Mouse (Mus musculus) gastrocnemius, adult 2 months (tissue): ENCODE measurements at regions not wholly inside any gene's neighbourhood (a gene's known extent, or its start where the extent isn't known, plus 50 kb on each side); places are given as distances from the start of the nearest gene placed in this dataset.

ENCODE experiments used
- DNase-seq: peaks from one replicate; pipeline ENCODE4 v3.0.0; 2022
- H3K27ac ChIP-seq: fragments of 200-600 bp; 2 replicates; pipeline ENCODE4 v1.8.1; 2022; ENCODE audit warnings: mild to moderate bottlenecking
- H3K4me3 ChIP-seq: fragments of 200-600 bp; 2 replicates; pipeline ENCODE4 v1.8.1; 2022; ENCODE audit warnings: mild to moderate bottlenecking, moderate library complexity
- CTCF ChIP-seq: fragments of 200-600 bp; IDR thresholded peaks from 2 replicates; pipeline ENCODE4 v1.8.1; 2022; ENCODE audit warnings: antibody characterized with exemption, mild to moderate bottlenecking, moderate library complexity
- intact Hi-C: fragments of 180-260 bp; cut with DNase I; formaldehyde crosslinking; loops from one replicate; pipeline ENCODE4 v1.15.1; 2025

- no peak for DNase-seq
- intact Hi-C loops, result no loop called here
- no peak overlapping the region for H3K27ac ChIP-seq
- no peak overlapping the region for H3K4me3 ChIP-seq
- no peak for TF ChIP-seq CTCF
Observed at GRCm38 (mm10) chr5:46883956-46884355, 1026.5 kb upstream of the Lcorl start.

- Histone ChIP-seq H3K27ac (no peak overlapping the region), H3K4me3 (no peak overlapping the region)
- no peak for TF ChIP-seq CTCF
- intact Hi-C loops, result no loop called here
- DNase-seq, result no peak
Observed at GRCm38 (mm10) chr5:46856837-46857236, 999.4 kb upstream of the Lcorl start.

GRCm38 (mm10) chr5:46845175-46845574 lies 987.8 kb upstream of the Lcorl start:
- intact Hi-C loops, result no loop called here
- no peak for DNase-seq
- H3K4me3 ChIP-seq, result no peak overlapping the region
- TF ChIP-seq CTCF, result no peak
- no peak overlapping the region for H3K27ac ChIP-seq

- intact Hi-C loops, result no loop called here
- no peak for TF ChIP-seq CTCF
Observed at GRCm38 (mm10) chr5:46836810-46837209, 979.4 kb upstream of the Lcorl start.

GRCm38 (mm10) chr5:46830797-46831618 lies 973.6 kb upstream of the Lcorl start:
- H3K27ac ChIP-seq, result no peak overlapping the region
- H3K4me3 ChIP-seq, result no peak overlapping the region
- DNase-seq, result no peak
- intact Hi-C loops, result no loop called here
- TF ChIP-seq CTCF, result no peak

More at GRCm38 (mm10) chr5:46836810-46837209, 979.4 kb upstream of the Lcorl start:
- Histone ChIP-seq H3K27ac (no peak overlapping the region), H3K4me3 (no peak overlapping the region)
- no peak for DNase-seq

GRCm38 (mm10) chr5:46830114-46830513 lies 972.7 kb upstream of the Lcorl start:
- intact Hi-C loops, result no loop called here
- no peak for DNase-seq
- no peak overlapping the region for H3K4me3 ChIP-seq

GRCm38 (mm10) chr5:46826381-46826780 lies 969.0 kb upstream of the Lcorl start:
- H3K4me3 ChIP-seq, result no peak overlapping the region
- no peak for TF ChIP-seq CTCF
- DNase-seq, result no peak
- intact Hi-C loops, result no loop called here
- H3K27ac ChIP-seq, result no peak overlapping the region

More at GRCm38 (mm10) chr5:46830114-46830513, 972.7 kb upstream of the Lcorl start:
- no peak for TF ChIP-seq CTCF
- no peak overlapping the region for H3K27ac ChIP-seq

GRCm38 (mm10) chr5:46824934-46825333 lies 967.5 kb upstream of the Lcorl start:
- no peak for TF ChIP-seq CTCF
- DNase-seq, result no peak
- Histone ChIP-seq H3K27ac (no peak overlapping the region), H3K4me3 (no peak overlapping the region)
- intact Hi-C loops, result no loop called here

- no peak for DNase-seq
- no peak for TF ChIP-seq CTCF
- intact Hi-C loops, result no loop called here
- H3K27ac ChIP-seq, result no peak overlapping the region
- no peak overlapping the region for H3K4me3 ChIP-seq
Observed at GRCm38 (mm10) chr5:46795102-46795501, 937.7 kb upstream of the Lcorl start.

GRCm38 (mm10) chr5:46794028-46794705 lies 936.8 kb upstream of the Lcorl start:
- intact Hi-C loops, result no loop called here
- DNase-seq, result no peak
- no peak overlapping the region for H3K27ac ChIP-seq
- H3K4me3 ChIP-seq, result no peak overlapping the region
- no peak for TF ChIP-seq CTCF

- DNase-seq, result no peak
- no peak overlapping the region for H3K27ac ChIP-seq
- TF ChIP-seq CTCF, result no peak
- H3K4me3 ChIP-seq, result no peak overlapping the region
- intact Hi-C loops, result no loop called here
Observed at GRCm38 (mm10) chr5:46791051-46791450, 933.6 kb upstream of the Lcorl start.

- intact Hi-C loops, result no loop called here
- Histone ChIP-seq H3K27ac (no peak overlapping the region), H3K4me3 (no peak overlapping the region)
- DNase-seq, result no peak
- TF ChIP-seq CTCF, result no peak
Observed at GRCm38 (mm10) chr5:46790536-46790935, 933.1 kb upstream of the Lcorl start.

GRCm38 (mm10) chr5:46787079-46787478 lies 929.7 kb upstream of the Lcorl start:
- intact Hi-C loops, result no loop called here
- DNase-seq, result no peak
- Histone ChIP-seq H3K27ac (no peak overlapping the region), H3K4me3 (no peak overlapping the region)
- TF ChIP-seq CTCF, result no peak
